Mouse (Mus musculus) NIH3T3 (cell line): Measurements from ENCODE around the gene Umad1.

Experiments
- DNase-seq: peaks from one replicate; pipeline ENCODE4 v3.0.0-alpha.2; 2012; ENCODE audit warnings: low read depth

The Umad1 gene

DNA sequence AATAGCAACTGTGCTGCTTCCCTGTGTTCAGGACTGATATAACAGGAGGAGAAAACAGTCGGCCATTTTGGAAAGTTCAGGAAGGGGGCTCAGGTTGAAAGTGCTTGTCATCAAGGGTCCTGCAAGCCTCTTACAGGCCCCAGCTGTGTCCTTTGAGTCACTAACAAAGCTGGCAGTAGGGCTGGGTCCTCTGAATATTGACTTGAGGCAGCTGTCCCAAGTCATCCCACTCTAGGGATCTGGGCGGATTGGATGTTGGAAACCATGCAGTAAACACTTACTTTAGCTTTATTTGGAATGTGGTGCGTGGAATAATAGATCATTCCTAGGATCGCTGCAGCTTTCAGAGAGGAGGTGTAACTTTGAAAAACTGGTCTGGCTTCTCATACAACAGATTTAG lies 215.7 kb downstream of the Umad1 start:
- no peak for DNase-seq

GRCm38 (mm10) chr6:8479176-8479575 lies 220.1 kb downstream of the Umad1 start:
- no peak for DNase-seq

GRCm38 (mm10) chr6:8484437-8485275 lies 225.6 kb downstream of the Umad1 start:
- DNase-seq, result no peak

GRCm38 (mm10) chr6:8485414-8486175 lies 226.5 kb downstream of the Umad1 start:
- no peak for DNase-seq

- DNase-seq, result no peak
Measured at GRCm38 (mm10) chr6:8486391-8487043, 227.4 kb downstream of the Umad1 start.

- DNase-seq, result no peak
Measured at GRCm38 (mm10) chr6:8487044-8487853, 228.2 kb downstream of the Umad1 start.

- DNase-seq, result no peak
Measured at GRCm38 (mm10) chr6:8488249-8488648, 229.2 kb downstream of the Umad1 start.

GRCm38 (mm10) chr6:8489266-8489665 lies 230.2 kb downstream of the Umad1 start:
- no peak for DNase-seq

- DNase-seq, result no peak
Measured at GRCm38 (mm10) chr6:8489938-8490585, 231.0 kb downstream of the Umad1 start.

DNA sequence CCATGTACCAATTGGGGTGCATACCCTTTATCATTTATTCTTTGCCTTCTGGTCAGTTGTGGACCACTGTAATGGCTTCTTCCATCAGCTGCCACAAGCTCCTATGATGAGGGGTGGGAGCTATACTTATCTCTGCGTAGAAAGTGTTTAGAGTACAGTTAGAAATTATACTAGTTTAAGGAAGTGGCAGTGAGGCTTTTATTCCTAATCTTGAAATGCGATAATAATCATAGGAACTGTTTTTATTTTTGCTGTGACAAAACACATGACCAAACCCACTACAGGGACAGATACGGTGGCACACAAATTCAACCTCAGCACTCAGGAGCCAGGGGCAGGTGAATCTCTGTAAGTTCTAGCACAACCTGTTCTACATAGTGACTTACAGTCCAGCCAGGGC lies 233.2 kb downstream of the Umad1 start:
- no peak for DNase-seq

GRCm38 (mm10) chr6:8495109-8495826 lies 236.2 kb downstream of the Umad1 start:
- no peak for DNase-seq

- DNase-seq, result no peak
Measured at GRCm38 (mm10) chr6:8495827-8496222, 236.7 kb downstream of the Umad1 start.

GRCm38 (mm10) chr6:8497234-8497867 lies 238.3 kb downstream of the Umad1 start:
- no peak for DNase-seq

DNA sequence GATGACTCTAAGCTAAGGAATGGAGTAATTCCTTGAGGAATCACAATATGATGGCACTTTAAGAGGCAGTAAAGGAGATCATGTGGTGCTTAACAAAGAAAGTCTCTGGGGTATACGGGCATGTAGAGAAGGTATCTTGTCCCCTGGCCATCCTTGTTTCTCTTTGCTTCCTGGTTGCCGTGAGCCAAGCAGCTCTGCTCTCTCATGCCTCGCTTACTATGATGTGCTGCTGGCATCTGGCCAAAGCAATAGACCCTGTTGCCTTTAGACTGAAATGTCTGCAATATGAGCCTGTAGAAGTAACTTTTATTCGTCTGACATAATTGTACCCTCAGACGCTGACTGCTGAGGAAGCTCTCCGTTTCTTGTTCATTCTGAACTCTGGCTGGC lies 238.8 kb downstream of the Umad1 start:
- no peak for DNase-seq

DNA sequence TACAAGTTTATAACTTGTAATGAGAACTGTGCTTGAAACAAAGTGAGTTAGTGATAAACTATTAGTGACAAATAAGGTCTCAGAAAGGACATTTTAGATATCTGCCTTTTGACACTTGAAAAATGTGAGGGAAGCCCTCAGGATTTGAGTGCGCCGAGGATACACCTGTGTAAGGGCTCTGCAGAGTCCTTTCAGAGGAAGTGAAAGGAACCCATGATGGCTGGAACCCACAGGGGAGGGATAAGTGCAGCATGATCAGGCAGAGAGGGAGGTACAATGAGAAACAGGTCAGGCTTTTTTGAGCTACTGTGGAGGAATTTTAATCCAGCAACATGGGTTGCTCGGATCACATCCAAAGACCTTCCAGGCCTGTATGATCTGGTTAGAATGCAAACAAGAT lies 239.9 kb downstream of the Umad1 start:
- no peak for DNase-seq

DNA sequence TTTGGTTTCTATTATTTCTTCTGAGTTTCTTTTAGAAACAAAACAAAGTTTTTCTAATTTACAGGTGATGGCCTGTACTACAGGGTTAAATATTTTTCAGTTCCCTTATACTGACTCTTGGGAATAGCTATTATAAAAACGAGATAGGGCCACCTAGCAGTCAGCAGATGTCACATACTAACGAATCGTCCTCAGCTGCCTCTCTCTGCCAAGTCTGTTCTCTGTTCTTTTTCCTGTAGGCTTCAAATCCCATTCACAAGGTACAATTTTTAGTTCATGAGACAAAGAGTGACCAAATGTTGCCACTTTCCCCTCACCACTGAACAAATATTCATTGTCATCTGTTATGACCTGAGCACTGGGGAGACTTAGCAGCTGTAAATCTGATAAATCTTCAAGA lies 244.9 kb downstream of the Umad1 start:
- no peak for DNase-seq

- no peak for DNase-seq
Measured at GRCm38 (mm10) chr6:8504521-8505228, 245.6 kb downstream of the Umad1 start.

DNA sequence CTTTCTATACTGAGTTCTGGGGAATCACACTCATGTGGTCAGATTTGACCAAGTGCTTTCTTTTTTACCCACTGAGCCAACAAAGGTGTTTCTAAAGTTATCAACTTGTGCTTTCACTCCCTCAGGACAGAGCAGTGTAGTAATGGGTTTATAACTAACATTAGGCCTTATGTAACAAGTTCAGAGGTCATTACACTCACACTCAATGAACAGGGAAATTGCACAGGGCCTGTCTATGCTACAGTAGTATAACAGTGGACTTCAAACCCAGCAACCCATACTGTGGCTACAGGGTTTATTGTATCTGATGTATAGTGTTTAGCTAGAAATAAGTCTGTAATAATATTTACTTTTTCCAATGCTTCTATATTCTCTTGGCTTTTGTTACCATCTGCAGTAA lies 247.5 kb downstream of the Umad1 start:
- DNase-seq, result no peak
